Mouse (Mus musculus): ENCODE measurements around the gene Gm9913.

GRCm38 (mm10) chr2:125471721-125472120 is 33.2 kb upstream of the Gm9913 start:
- TF ChIP-seq CTCF (IDR thresholded peaks at IDR 0.05; ENCODE audit: low read depth, low read length) (no peak), POLR2A (IDR thresholded peaks at IDR 0.05; ENCODE audit: insufficient read depth, low read length) (no peak), EP300 (IDR thresholded peaks at IDR 0.05; ENCODE audit: insufficient read depth, low read depth, low read length) (no peak)
